In the genomic region with DNA sequence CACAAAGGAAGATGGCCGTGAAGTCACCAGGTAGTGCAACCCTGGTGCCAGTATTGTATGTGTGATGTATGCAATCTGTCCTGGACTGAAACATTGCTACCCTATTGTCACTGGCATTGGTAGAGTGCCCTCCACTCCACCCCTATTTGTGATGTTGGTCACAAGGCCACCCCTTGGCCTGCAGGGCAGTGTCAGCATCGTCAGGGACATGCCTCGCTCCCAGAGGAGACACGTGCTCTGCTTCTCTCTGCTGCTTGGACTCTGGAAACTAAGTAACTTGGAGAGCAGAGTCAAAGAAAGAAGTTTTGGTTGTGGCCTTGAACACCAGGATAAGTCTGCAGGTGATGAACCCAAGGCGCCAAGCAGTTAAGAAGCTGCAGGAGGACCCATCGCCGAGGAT, we compare ENCODE assay signal across 27 mouse cellular contexts.
DNase-seq lines count a peak whose midpoint lies in the region; ATAC-seq and TF ChIP-seq lines count a peak whose summit lies in the region.
"Had no signal": no experiment of that assay in that cellular context is flagged by ENCODE, and none has a peak within 500 bp of the region (broad histone marks: within the 10 kb centered on the region; RNA-seq: fewer than 3 reads in every experiment).

No protein-coding gene starts in this region.

- no peak for DNase-seq in forebrain, embryonic 10.5 days (ENCODE audit: extremely low spot score, low spot score)
- DNase-seq in thymus, postnatal 0 days (ENCODE audit: low spot score), result peak; percentile 31
- no peak for DNase-seq in thymus, postnatal 4 days
- DNase-seq in adrenal gland, postnatal 36 days, result peak; percentile 28 to 60
- DNase-seq in lung, postnatal 0 days (ENCODE audit: low spot score), result no peak
- DNase-seq in urinary bladder, postnatal 10 days (ENCODE audit: low spot score), result no peak
- DNase-seq: cerebellum, adult 18-20 months; cerebellum, postnatal 14 days; gastrocnemius, adult 2 months; gastrocnemius, postnatal 36 days; heart, adult 18-20 months; kidney, adult 11 months; kidney, postnatal 14 days; layer of hippocampus, adult 9-11 months; lung, postnatal 36 days had no signal

- no peak overlapping the region for H3K4me2 ChIP-seq in forebrain, embryonic 13.5 days
- H3K4me2 ChIP-seq in lung, postnatal 0 days (replicated peaks; ENCODE audit: low read depth, low read length), result no peak overlapping the region
- H3K4me2 ChIP-seq: embryonic facial prominence, embryonic 15.5 days; heart, embryonic 11.5 days; hindbrain, embryonic 15.5 days; liver, embryonic 15.5 days; lung, embryonic 15.5 days; midbrain, embryonic 13.5 days; stomach, embryonic 15.5 days had no signal

- 93% methylated on average over 7 of the region's 7 CpGs for WGBS in forebrain, embryonic 13.5 days
- WGBS in forebrain, embryonic 10.5 days, result 95% methylated on average over 7 of the region's 7 CpGs
- WGBS in lung, postnatal 0 days, result 87% methylated on average over 7 of the region's 7 CpGs

- no peak overlapping the region for H3K4me3 ChIP-seq in forebrain, embryonic 13.5 days
- H3K4me3 ChIP-seq in forebrain, embryonic 10.5 days, result no peak overlapping the region
- no peak overlapping the region for H3K4me3 ChIP-seq in lung, postnatal 0 days (ENCODE audit: low read depth, low read length)
- H3K4me3 ChIP-seq: embryonic facial prominence, embryonic 10.5 days; embryonic facial prominence, embryonic 15.5 days; gastrocnemius, adult 2 months; hindbrain, embryonic 15.5 days; liver, embryonic 15.5 days; lung, embryonic 15.5 days; midbrain, embryonic 13.5 days; stomach, embryonic 15.5 days had no signal

- no peak for TF ChIP-seq EP300 in lung, postnatal 0 days (IDR thresholded peaks at IDR 0.05)

- peak overlapping the region; percentile 12; the same call in 1 of the 2 replicates for H3K27ac ChIP-seq in forebrain, embryonic 13.5 days
- H3K27ac ChIP-seq in forebrain, embryonic 10.5 days, result no peak overlapping the region
- H3K27ac ChIP-seq in lung, postnatal 0 days (ENCODE audit: low read length), result no peak overlapping the region
- H3K27ac ChIP-seq: embryonic facial prominence, embryonic 10.5 days; embryonic facial prominence, embryonic 15.5 days; gastrocnemius, adult 2 months; hindbrain, embryonic 15.5 days; liver, embryonic 15.5 days; lung, embryonic 15.5 days; midbrain, embryonic 13.5 days; stomach, embryonic 15.5 days had no signal

- H3K9me3 ChIP-seq in forebrain, embryonic 13.5 days (replicated peaks), result no peaks in the 10 kb centered on the region
- no peaks in the 10 kb centered on the region for H3K9me3 ChIP-seq in forebrain, embryonic 10.5 days
- no peaks in the 10 kb centered on the region for H3K9me3 ChIP-seq in lung, postnatal 0 days (ENCODE audit: low read length)
- H3K9me3 ChIP-seq: embryonic facial prominence, embryonic 10.5 days; embryonic facial prominence, embryonic 15.5 days; hindbrain, embryonic 15.5 days; liver, embryonic 15.5 days; lung, embryonic 15.5 days; midbrain, embryonic 13.5 days; stomach, embryonic 15.5 days had no signal

- H3K36me3 ChIP-seq in forebrain, embryonic 13.5 days (ENCODE audit: poor library complexity, severe bottlenecking), result peaks cover 12% of the 10 kb centered on the region
- H3K36me3 ChIP-seq in forebrain, embryonic 10.5 days (replicated peaks), result peaks cover 23% of the 10 kb centered on the region
- no peaks in the 10 kb centered on the region for H3K36me3 ChIP-seq in lung, postnatal 0 days (ENCODE audit: insufficient read depth, low read length)

- TF ChIP-seq CTCF in lung, postnatal 0 days (IDR thresholded peaks at IDR 0.05), result no peak

- H3K4me1 ChIP-seq in forebrain, embryonic 13.5 days, result peaks cover 17% of the 10 kb centered on the region
- peaks cover 6% of the 10 kb centered on the region for H3K4me1 ChIP-seq in forebrain, embryonic 10.5 days
- H3K4me1 ChIP-seq in lung, postnatal 0 days (ENCODE audit: insufficient read depth, low read depth, low read length), result no peaks in the 10 kb centered on the region
- H3K4me1 ChIP-seq: embryonic facial prominence, embryonic 15.5 days; lung, embryonic 15.5 days; stomach, embryonic 15.5 days had no signal

- no peak for ATAC-seq in forebrain, embryonic 13.5 days
- ATAC-seq in lung, postnatal 0 days, result no peak
- ATAC-seq: forebrain, embryonic 16.5 days; inflammation-experienced regulatory T-cells, adult 6 months; midbrain, embryonic 13.5 days; Patski had no signal

- no peak overlapping the region for H3K9ac ChIP-seq in forebrain, embryonic 13.5 days
- no peak overlapping the region for H3K9ac ChIP-seq in lung, postnatal 0 days (replicated peaks; ENCODE audit: low read depth)
- H3K9ac ChIP-seq: embryonic facial prominence, embryonic 15.5 days; hindbrain, embryonic 15.5 days; liver, embryonic 15.5 days; lung, embryonic 15.5 days; midbrain, embryonic 13.5 days; stomach, embryonic 15.5 days had no signal

- no peaks in the 10 kb centered on the region for H3K27me3 ChIP-seq in forebrain, embryonic 13.5 days
- H3K27me3 ChIP-seq in forebrain, embryonic 10.5 days (ENCODE audit: poor library complexity, severe bottlenecking), result no peaks in the 10 kb centered on the region
- H3K27me3 ChIP-seq in lung, postnatal 0 days (replicated peaks; ENCODE audit: insufficient read depth, low read length), result no peaks in the 10 kb centered on the region
- H3K27me3 ChIP-seq: embryonic facial prominence, embryonic 15.5 days; hindbrain, embryonic 15.5 days; liver, embryonic 15.5 days; lung, embryonic 15.5 days; midbrain, embryonic 13.5 days; Patski; stomach, embryonic 15.5 days had no signal

Comparison
In these comparisons a context has a peak if more than half of its experiments do, and no peak if none do; other contexts are left out.
1. DNase-seq: peak in thymus, postnatal 0 days (single experiment) and adrenal gland, postnatal 36 days (2 of 2); none in forebrain, embryonic 10.5 days (single experiment), thymus, postnatal 4 days (single experiment), lung, postnatal 0 days (single experiment) and urinary bladder, postnatal 10 days (single experiment).